12 mouse cellular contexts compared by ENCODE assay signal in the genomic region with DNA sequence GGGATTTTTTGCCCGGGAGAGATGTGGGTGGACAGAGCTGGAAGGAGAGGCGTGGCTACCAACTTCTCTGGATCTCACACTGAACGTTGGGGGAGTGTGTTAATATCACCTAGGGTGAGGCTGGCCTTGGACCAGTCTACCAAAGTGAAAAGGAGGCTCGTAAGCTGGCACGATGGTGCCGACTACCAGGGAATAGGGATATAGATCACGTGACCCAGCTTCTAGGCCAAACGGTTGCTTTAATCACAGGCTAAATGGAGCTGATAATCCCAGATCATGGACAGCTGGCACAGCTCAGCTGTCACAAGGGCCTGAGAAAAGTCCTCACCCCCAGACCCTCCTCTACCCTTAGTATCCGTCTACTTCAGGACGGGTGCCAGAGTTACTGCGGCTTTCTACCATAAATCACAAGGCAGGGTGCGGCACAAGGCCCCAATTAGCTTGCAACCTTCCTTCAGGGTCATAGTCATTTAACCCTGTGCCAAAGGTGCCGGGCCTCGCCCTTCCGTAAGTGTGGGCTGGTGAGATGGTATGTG. TPM values are rescaled to one million over a fixed set of nuclear protein-coding genes. Genes with fewer than 3 reads are reported as not detected.
DNase-seq lines count a peak whose midpoint lies in the region; ATAC-seq and TF ChIP-seq lines count a peak whose summit lies in the region.
"Had no signal": no experiment of that assay in that cellular context is flagged by ENCODE, and none has a peak within 500 bp of the region (broad histone marks: within the 10 kb centered on the region; RNA-seq: fewer than 3 reads in every experiment).

No protein-coding gene starts in this region.

- TF ChIP-seq POLR2A in kidney, adult 2 months (IDR thresholded peaks at IDR 0.05; ENCODE audit: low read depth, low read length) = no peak

- TF ChIP-seq EP300 in lung, postnatal 0 days (IDR thresholded peaks at IDR 0.05) = no peak

- H3K9ac ChIP-seq in lung, postnatal 0 days (replicated peaks; ENCODE audit: low read depth) = no peak overlapping the region
- no peak overlapping the region for H3K9ac ChIP-seq in forebrain, embryonic 15.5 days (replicated peaks)
- H3K9ac ChIP-seq: midbrain, embryonic 12.5 days had no signal

- H3K36me3 ChIP-seq in kidney, adult 2 months (ENCODE audit: control insufficient read depth, insufficient read depth, low read length) = no peaks in the 10 kb centered on the region
- no peaks in the 10 kb centered on the region for H3K36me3 ChIP-seq in lung, postnatal 0 days (ENCODE audit: insufficient read depth, low read length)
- no peaks in the 10 kb centered on the region for H3K36me3 ChIP-seq in forebrain, embryonic 15.5 days
- H3K36me3 ChIP-seq: midbrain, embryonic 12.5 days had no signal

- WGBS in kidney, adult 2 months = 22% methylated on average over 15 of the region's 15 CpGs
- WGBS in lung, postnatal 0 days = 57% methylated on average over 15 of the region's 15 CpGs
- 82% methylated on average over 15 of the region's 15 CpGs for WGBS in forebrain, embryonic 15.5 days

- peak overlapping the region; percentile 76 for H3K4me3 ChIP-seq in gastrocnemius, adult 2 months
- H3K4me3 ChIP-seq in kidney, adult 2 months (ENCODE audit: insufficient read depth, low read depth, low read length) = peak overlapping the region; percentile 23; the same call in 1 of the 2 replicates
- H3K4me3 ChIP-seq in lung, postnatal 0 days (ENCODE audit: low read depth, low read length) = no peak overlapping the region
- no peak overlapping the region for H3K4me3 ChIP-seq in forebrain, embryonic 15.5 days
- H3K4me3 ChIP-seq: midbrain, embryonic 12.5 days had no signal

- intact Hi-C loops in gastrocnemius, adult 2 months (cut with DNase I) = no loop called here

- no peak for TF ChIP-seq CTCF in gastrocnemius, adult 2 months (IDR thresholded peaks at IDR 0.05)
- no peak for TF ChIP-seq CTCF in kidney, adult 2 months (conservative IDR thresholded peaks at IDR 0.05; ENCODE audit: insufficient read depth, insufficient read length, low read depth, low read length)
- no peak for TF ChIP-seq CTCF in lung, postnatal 0 days (IDR thresholded peaks at IDR 0.05)

- H3K27ac ChIP-seq in gastrocnemius, adult 2 months = peak overlapping the region; percentile 72
- no peak overlapping the region for H3K27ac ChIP-seq in kidney, adult 2 months (ENCODE audit: insufficient read depth, low read depth, low read length)
- H3K27ac ChIP-seq in lung, postnatal 0 days (ENCODE audit: low read length) = no peak overlapping the region
- H3K27ac ChIP-seq in forebrain, embryonic 15.5 days (replicated peaks) = no peak overlapping the region
- H3K27ac ChIP-seq: midbrain, embryonic 12.5 days had no signal

- H3K27me3 ChIP-seq in kidney, adult 2 months (replicated peaks; ENCODE audit: control insufficient read depth, insufficient read depth, low read length) = no peaks in the 10 kb centered on the region
- no peaks in the 10 kb centered on the region for H3K27me3 ChIP-seq in lung, postnatal 0 days (replicated peaks; ENCODE audit: insufficient read depth, low read length)
- H3K27me3 ChIP-seq in forebrain, embryonic 15.5 days = no peaks in the 10 kb centered on the region
- H3K27me3 ChIP-seq: midbrain, embryonic 12.5 days had no signal

- H3K4me2 ChIP-seq in lung, postnatal 0 days (replicated peaks; ENCODE audit: low read depth, low read length) = 0 out of 2 replicates have a peak overlapping the region, but pooled peaks have one; percentile 1
- no peak overlapping the region for H3K4me2 ChIP-seq in forebrain, embryonic 15.5 days (replicated peaks)
- H3K4me2 ChIP-seq: midbrain, embryonic 12.5 days had no signal

- no peak for DNase-seq in gastrocnemius, adult 2 months
- DNase-seq in gastrocnemius, postnatal 25 days = no peak
- peak; percentile 67 for DNase-seq in MN1 (ENCODE audit: low spot score)
- peak; percentile 63 for DNase-seq in kidney, adult 2 months
- DNase-seq in lung, postnatal 0 days (ENCODE audit: low spot score) = peak; percentile 26
- no peak for DNase-seq in left cerebral cortex, adult 8-10 months (ENCODE audit: low spot score in 2 of 2)
- DNase-seq: cerebellum, adult 9-11 months; heart, postnatal 14 days had no signal

- H3K9me3 ChIP-seq in lung, postnatal 0 days (ENCODE audit: low read length) = no peaks in the 10 kb centered on the region
- H3K9me3 ChIP-seq in forebrain, embryonic 15.5 days = no peaks in the 10 kb centered on the region

- peaks cover 20% of the 10 kb centered on the region for H3K4me1 ChIP-seq in kidney, adult 2 months (ENCODE audit: control insufficient read depth, insufficient read depth, low read length)
- peaks cover 3% of the 10 kb centered on the region; the same call in 1 of the 2 replicates for H3K4me1 ChIP-seq in lung, postnatal 0 days (ENCODE audit: insufficient read depth, low read depth, low read length)
- no peaks in the 10 kb centered on the region for H3K4me1 ChIP-seq in forebrain, embryonic 15.5 days
- H3K4me1 ChIP-seq: midbrain, embryonic 12.5 days had no signal

- ATAC-seq in lung, postnatal 0 days = peak; percentile 33
- no peak for ATAC-seq in forebrain, embryonic 15.5 days (replicated peaks)
- no peak for ATAC-seq in activated CD4-positive, CD25-positive, alpha-beta regulatory T cell, adult 4 months
- ATAC-seq: forebrain, embryonic 16.5 days had no signal

RNA-seq across cellular contexts. Expression of gene Aktip, which starts 51.1 kb away (rescaled TPM):
- 10 to 100 TPM; 51.7 to 54.2 TPM for total RNA-seq in gastrocnemius, adult 2 months (2021)
- total RNA-seq in gastrocnemius, postnatal 25 days (2021) = 10 to 100 TPM; 33.2 to 38.1 TPM
- polyA plus RNA-seq in kidney, adult 2 months (2012; rRNA removed) = 108 and 114 TPM in 2 replicates
- polyA plus RNA-seq in lung, postnatal 0 days (2015; fragmentation: Nextera tagmentation; extraction: Ambion mirVana) = 65.1 and 65.6 TPM in 2 replicates
- polyA plus RNA-seq in forebrain, embryonic 15.5 days (2015; fragmentation: Nextera tagmentation; extraction: Ambion mirVana) = 134 and 138 TPM in 2 replicates
- 10 to 100 TPM; 14.5 to 28.0 TPM for polyA plus RNA-seq in activated CD4-positive, CD25-positive, alpha-beta regulatory T cell, adult 4 months (2017; shearing (Covaris generic))
- 100 to 1,000 TPM; 125 to 139 (median 126) TPM for total RNA-seq in left cerebral cortex, adult 8-10 months (2022)

Comparison
In these comparisons a context has a peak if more than half of its experiments do, and no peak if none do; other contexts are left out.
1. DNase-seq: peak in MN1 (single experiment), kidney, adult 2 months (single experiment) and lung, postnatal 0 days (single experiment); none in gastrocnemius, adult 2 months (single experiment), gastrocnemius, postnatal 25 days (single experiment) and left cerebral cortex, adult 8-10 months (0 of 2).
2. H3K4me3 ChIP-seq: peak in gastrocnemius, adult 2 months (single experiment) and kidney, adult 2 months (single experiment); none in lung, postnatal 0 days (single experiment) and forebrain, embryonic 15.5 days (single experiment).